Mouse (Mus musculus): ENCODE measurements around the gene Ipo4.

The Ipo4 gene

GRCm38 (mm10) chr14:55589271-55589670, 46.5 kb downstream of the Ipo4 start:
- Histone ChIP-seq H3K9me3 (ENCODE audit: low read length) (no peaks in the 10 kb centered on the region), H3K4me3 (replicated peaks; ENCODE audit: low read length) (no peak overlapping the region), H3K36me3 (ENCODE audit: insufficient read depth, low read length) (peaks cover 33% of the 10 kb centered on the region), H3K4me1 (replicated peaks; ENCODE audit: low read depth, low read length) (peaks cover 60% of the 10 kb centered on the region), H3K27me3 (ENCODE audit: insufficient read depth, low read length) (peaks cover 5% of the 10 kb centered on the region)
- TF ChIP-seq NANOG (IDR thresholded peaks at IDR 0.05; ENCODE audit: borderline replicate concordance, low read length) (no peak), POU5F1 (IDR thresholded peaks at IDR 0.05; ENCODE audit: borderline replicate concordance, low read length) (no peak), CTCF (conservative IDR thresholded peaks at IDR 0.05; ENCODE audit: low read length) (no peak)

GRCm38 (mm10) chr14:55586149-55586548, 49.6 kb downstream of the Ipo4 start:
- Histone ChIP-seq H3K4me3 (replicated peaks; ENCODE audit: low read length) (no peak overlapping the region), H3K27me3 (ENCODE audit: insufficient read depth, low read length) (peaks cover 5% of the 10 kb centered on the region), H3K9me3 (ENCODE audit: low read length) (no peaks in the 10 kb centered on the region), H3K4me1 (replicated peaks; ENCODE audit: low read depth, low read length) (peaks cover 53% of the 10 kb centered on the region), H3K36me3 (ENCODE audit: insufficient read depth, low read length) (peaks cover 30% of the 10 kb centered on the region)
- TF ChIP-seq POU5F1 (IDR thresholded peaks at IDR 0.05; ENCODE audit: borderline replicate concordance, low read length) (no peak), NANOG (IDR thresholded peaks at IDR 0.05; ENCODE audit: borderline replicate concordance, low read length) (no peak), CTCF (conservative IDR thresholded peaks at IDR 0.05; ENCODE audit: low read length) (no peak)

GRCm38 (mm10) chr14:55585566-55585960, 50.2 kb downstream of the Ipo4 start:
- peaks cover 36% of the 10 kb centered on the region for H3K36me3 ChIP-seq (ENCODE audit: insufficient read depth, low read length)
- peaks cover 5% of the 10 kb centered on the region for H3K27me3 ChIP-seq (ENCODE audit: insufficient read depth, low read length)
- peak overlapping the region; percentile 85 for H3K4me3 ChIP-seq (replicated peaks; ENCODE audit: low read length)
- peaks cover 58% of the 10 kb centered on the region for H3K4me1 ChIP-seq (replicated peaks; ENCODE audit: low read depth, low read length)
- no peak for TF ChIP-seq NANOG (IDR thresholded peaks at IDR 0.05; ENCODE audit: borderline replicate concordance, low read length)
- TF ChIP-seq CTCF (conservative IDR thresholded peaks at IDR 0.05; ENCODE audit: low read length): no peak
- no peak for TF ChIP-seq POU5F1 (IDR thresholded peaks at IDR 0.05; ENCODE audit: borderline replicate concordance, low read length)
- H3K9me3 ChIP-seq (ENCODE audit: low read length): no peaks in the 10 kb centered on the region

GRCm38 (mm10) chr14:55584702-55585565, 50.8 kb downstream of the Ipo4 start, which contains the start of gene Emc9:
TSS of gene Emc9 (minus strand) at chr14:55585302.
- peak within 1 kb of the TSS; percentile 85 for H3K4me3 ChIP-seq (replicated peaks; ENCODE audit: low read length)
- TF ChIP-seq CTCF (conservative IDR thresholded peaks at IDR 0.05; ENCODE audit: low read length) (no peak), NANOG (IDR thresholded peaks at IDR 0.05; ENCODE audit: borderline replicate concordance, low read length) (no peak), POU5F1 (IDR thresholded peaks at IDR 0.05; ENCODE audit: borderline replicate concordance, low read length) (no peak)
- peaks cover 58% of the 10 kb centered on the region for H3K4me1 ChIP-seq (replicated peaks; ENCODE audit: low read depth, low read length)
- no peaks in the 10 kb centered on the region for H3K9me3 ChIP-seq (ENCODE audit: low read length)
- H3K27me3 ChIP-seq (ENCODE audit: insufficient read depth, low read length): peaks cover 5% of the 10 kb centered on the region
- H3K36me3 ChIP-seq (ENCODE audit: insufficient read depth, low read length): peaks cover 41% of the 10 kb centered on the region

- peaks cover 62% of the 10 kb centered on the region for H3K4me1 ChIP-seq (replicated peaks; ENCODE audit: low read depth, low read length)
- peaks cover 43% of the 10 kb centered on the region for H3K36me3 ChIP-seq (ENCODE audit: insufficient read depth, low read length)
- peak overlapping the region; percentile 85 for H3K4me3 ChIP-seq (replicated peaks; ENCODE audit: low read length)
- no peak for TF ChIP-seq POU5F1 (IDR thresholded peaks at IDR 0.05; ENCODE audit: borderline replicate concordance, low read length)
- TF ChIP-seq NANOG (IDR thresholded peaks at IDR 0.05; ENCODE audit: borderline replicate concordance, low read length): no peak
- no peak for TF ChIP-seq CTCF (conservative IDR thresholded peaks at IDR 0.05; ENCODE audit: low read length)
- peaks cover 5% of the 10 kb centered on the region for H3K27me3 ChIP-seq (ENCODE audit: insufficient read depth, low read length)
- no peaks in the 10 kb centered on the region for H3K9me3 ChIP-seq (ENCODE audit: low read length)
Observed at GRCm38 (mm10) chr14:55584303-55584701, 51.5 kb downstream of the Ipo4 start.

GRCm38 (mm10) chr14:55581981-55582681, 53.6 kb downstream of the Ipo4 start:
- Histone ChIP-seq H3K36me3 (ENCODE audit: insufficient read depth, low read length) (peaks cover 27% of the 10 kb centered on the region), H3K4me3 (replicated peaks; ENCODE audit: low read length) (no peak overlapping the region), H3K27me3 (ENCODE audit: insufficient read depth, low read length) (peaks cover 5% of the 10 kb centered on the region), H3K4me1 (replicated peaks; ENCODE audit: low read depth, low read length) (peaks cover 66% of the 10 kb centered on the region), H3K9me3 (ENCODE audit: low read length) (no peaks in the 10 kb centered on the region)
- TF ChIP-seq NANOG (IDR thresholded peaks at IDR 0.05; ENCODE audit: borderline replicate concordance, low read length) (no peak), CTCF (conservative IDR thresholded peaks at IDR 0.05; ENCODE audit: low read length) (peak; percentile 75), POU5F1 (IDR thresholded peaks at IDR 0.05; ENCODE audit: borderline replicate concordance, low read length) (no peak)

- Histone ChIP-seq H3K27me3 (ENCODE audit: insufficient read depth, low read length) (peaks cover 5% of the 10 kb centered on the region), H3K9me3 (ENCODE audit: low read length) (no peaks in the 10 kb centered on the region), H3K4me1 (replicated peaks; ENCODE audit: low read depth, low read length) (peaks cover 71% of the 10 kb centered on the region), H3K36me3 (ENCODE audit: insufficient read depth, low read length) (peaks cover 24% of the 10 kb centered on the region), H3K4me3 (replicated peaks; ENCODE audit: low read length) (no peak overlapping the region)
- TF ChIP-seq CTCF (conservative IDR thresholded peaks at IDR 0.05; ENCODE audit: low read length) (no peak), POU5F1 (IDR thresholded peaks at IDR 0.05; ENCODE audit: borderline replicate concordance, low read length) (no peak), NANOG (IDR thresholded peaks at IDR 0.05; ENCODE audit: borderline replicate concordance, low read length) (no peak)
Observed at GRCm38 (mm10) chr14:55580731-55581130, 55.0 kb downstream of the Ipo4 start.

All from E14TG2a.4 (cell line).